Mouse (Mus musculus) lung, adult 18-20 months (tissue): ENCODE results near the gene Foxo1.

ENCODE experiments used
- DNase-seq, 2 experiments: peaks; one replicate each; pipeline ENCODE4 v3.0.0; 2022; ENCODE audit warnings: mixed read lengths in 2 of 2

The Foxo1 gene

DNA sequence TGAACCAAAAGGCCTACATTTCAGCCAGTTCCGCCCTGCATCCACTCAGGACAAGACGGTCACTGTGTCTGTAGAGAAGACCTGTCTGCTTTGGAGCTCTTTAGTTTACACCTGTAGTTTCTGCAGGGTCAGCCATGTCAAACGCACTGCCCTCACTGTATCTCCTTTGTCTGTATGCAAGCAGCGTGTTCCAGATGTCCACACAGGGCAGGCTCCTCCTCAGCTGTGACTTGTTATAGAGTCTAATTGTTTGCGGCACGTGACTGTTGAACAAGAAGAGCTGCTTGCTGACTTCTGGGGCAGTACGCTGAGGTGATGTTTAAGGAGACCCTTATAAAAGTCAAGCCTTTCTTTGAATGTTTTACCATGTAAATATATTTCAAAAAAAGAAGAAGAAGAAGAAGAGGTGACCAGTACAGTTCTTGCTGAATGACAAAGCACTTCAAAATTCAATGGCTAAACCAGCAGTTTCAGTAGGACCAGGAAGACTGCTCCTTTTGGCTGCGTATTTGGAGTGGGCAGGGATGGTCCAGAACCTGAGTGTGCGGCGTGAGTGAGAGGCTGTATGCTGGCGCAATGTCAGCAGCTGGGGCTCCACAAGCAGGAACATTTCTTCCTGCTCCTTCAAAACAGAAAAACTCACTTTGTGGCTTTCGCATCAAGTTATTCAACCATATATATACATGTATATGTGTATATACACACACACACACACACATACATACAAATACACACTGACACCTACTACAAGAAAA is 52.6 kb downstream of the Foxo1 start:
- peak; percentile 33 to 53 for DNase-seq

DNA sequence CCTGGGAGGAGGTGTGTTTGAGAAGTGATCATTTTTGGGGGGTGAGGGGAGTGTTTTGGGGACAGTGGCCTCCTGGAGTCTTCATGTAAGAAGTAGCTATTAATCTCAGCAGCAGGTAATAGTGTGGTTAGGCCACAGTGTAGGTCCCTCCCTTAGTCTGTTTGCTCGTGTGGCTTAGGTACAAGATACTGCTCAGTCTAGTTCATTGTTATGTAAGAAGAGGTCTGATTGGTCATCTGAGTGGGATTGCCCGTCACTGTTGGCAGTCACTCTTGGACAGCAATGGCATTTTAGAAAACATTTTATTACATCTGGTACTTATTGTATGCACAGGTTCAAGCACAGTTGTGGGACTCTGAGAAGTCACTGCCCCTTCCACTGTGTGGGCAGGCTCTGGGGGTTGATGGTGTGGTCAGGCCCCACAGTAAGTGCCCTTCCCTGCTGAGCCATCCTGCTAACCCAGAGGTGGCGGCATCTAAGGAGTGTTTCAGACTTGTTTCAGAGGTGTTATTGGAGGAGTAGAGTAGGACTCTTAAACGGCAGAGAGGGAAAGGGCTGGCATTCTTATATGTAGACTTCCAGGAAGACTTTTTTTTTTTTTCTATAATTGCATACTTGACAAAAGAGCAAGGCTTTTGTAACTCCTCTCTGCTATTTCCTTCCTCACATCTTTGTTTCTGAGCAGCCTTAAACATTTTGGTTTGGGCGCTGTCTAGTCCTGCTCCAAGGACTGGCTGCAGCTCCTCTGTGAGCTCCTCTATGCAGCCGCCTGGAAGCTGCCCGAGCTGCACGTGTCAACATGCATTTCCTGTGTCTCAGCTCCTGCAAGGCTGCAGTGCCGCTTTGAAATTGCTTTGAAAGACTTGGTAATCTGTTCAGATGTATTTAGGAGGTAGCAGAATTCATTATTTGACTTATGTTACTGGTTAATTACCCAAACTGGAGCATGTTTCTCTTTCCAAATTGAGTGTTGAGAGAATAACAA is 54.6 kb downstream of the Foxo1 start:
- peak in 1 of 2 experiments; percentile 37 for DNase-seq

DNA sequence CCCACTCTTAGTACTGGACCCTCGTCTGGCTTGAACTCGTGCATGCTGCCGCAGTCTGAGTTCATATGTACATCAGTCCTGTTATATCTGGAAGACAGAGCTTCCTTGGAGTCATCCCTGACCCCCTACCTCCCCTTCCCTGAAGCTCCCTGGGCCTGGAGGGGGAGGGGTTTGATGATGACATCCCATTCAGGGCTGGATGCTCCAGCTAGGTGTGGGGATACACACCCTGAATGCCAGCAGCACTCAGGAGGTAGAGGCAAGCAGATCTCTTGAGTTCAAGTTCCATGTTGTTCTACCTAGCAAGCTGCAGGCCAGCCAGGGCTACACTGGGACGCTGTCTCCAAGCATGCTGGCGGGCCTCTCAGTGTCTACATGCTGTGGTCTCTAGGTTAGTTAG is 56.9 kb downstream of the Foxo1 start:
- no peak for DNase-seq

DNA sequence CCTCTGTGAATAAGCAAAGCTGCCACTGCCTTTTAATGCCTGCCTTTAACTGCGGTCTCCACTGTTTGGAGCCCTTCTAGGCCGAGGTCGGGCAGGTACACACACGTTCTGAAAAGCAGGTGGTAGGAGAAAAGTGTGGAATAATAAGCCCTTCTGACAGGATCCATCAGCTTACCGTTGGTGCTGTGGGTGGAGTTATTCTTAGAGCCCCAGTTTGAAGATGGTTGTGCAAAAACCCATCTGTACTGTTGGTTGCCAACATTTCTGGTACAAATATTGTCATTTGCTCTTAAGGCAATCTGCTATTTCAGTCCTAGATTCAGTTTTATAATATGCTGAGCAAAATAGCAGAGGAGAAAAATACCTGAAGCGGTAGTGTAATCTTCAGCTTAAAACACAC is 58.6 kb downstream of the Foxo1 start:
- DNase-seq, result no peak

DNA sequence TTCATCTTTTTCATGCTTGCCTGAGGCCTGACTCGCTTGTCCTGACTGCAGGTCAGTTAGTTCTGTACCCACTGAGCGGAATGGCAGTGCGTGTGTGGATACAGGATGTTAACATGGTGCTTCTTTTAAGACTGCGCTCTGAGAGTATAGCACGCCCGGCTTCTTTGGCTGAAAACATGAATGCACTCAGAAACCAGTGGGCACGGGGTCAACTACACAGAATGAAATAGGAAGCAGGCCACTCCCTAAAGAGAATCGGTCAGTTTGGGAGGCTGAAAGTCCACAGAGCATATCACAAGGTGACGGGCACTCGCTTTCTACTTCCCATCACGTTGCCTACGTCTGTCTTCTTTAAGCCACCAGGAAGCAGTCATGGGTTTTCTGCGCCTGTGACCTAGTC is 59.0 kb downstream of the Foxo1 start:
- no peak for DNase-seq

DNA sequence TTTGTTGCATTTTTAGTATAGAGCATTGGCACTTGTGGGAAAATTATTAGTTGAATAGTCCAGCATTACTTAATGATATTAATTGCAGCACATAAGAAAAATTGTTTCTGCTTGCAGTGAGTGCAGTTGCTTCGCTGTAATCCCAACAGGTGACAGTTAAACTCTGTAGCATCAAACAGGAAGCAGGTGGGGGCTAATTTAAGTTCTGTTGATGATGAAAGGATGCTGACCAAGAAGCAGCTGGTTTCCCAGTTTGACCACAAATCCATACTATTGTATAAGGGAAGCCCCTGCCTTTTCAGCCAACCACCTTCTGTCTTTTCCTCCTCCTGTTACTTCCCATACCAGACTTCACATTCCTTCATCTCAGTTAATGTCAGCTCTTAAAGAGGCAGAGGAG is 63.6 kb downstream of the Foxo1 start:
- no peak for DNase-seq

DNA sequence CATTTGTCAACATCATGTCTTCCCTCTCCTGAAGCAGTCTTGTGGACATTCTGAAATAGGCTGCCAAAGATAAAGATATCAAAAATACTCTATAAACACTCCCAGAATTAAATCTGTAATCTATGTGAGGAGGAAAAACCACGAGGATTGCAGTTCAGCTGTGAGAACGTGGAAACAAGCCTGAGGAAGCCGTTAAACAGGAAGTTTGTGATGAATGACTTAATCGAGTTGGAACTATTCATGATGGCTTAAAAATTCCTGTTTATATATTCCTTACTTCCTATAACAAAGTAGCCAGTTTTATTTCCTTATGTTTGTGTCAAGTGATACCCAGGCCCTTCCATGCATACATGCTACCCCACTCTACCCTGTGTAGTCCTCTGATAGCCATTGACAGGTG is 70.6 kb downstream of the Foxo1 start:
- no peak for DNase-seq

DNA sequence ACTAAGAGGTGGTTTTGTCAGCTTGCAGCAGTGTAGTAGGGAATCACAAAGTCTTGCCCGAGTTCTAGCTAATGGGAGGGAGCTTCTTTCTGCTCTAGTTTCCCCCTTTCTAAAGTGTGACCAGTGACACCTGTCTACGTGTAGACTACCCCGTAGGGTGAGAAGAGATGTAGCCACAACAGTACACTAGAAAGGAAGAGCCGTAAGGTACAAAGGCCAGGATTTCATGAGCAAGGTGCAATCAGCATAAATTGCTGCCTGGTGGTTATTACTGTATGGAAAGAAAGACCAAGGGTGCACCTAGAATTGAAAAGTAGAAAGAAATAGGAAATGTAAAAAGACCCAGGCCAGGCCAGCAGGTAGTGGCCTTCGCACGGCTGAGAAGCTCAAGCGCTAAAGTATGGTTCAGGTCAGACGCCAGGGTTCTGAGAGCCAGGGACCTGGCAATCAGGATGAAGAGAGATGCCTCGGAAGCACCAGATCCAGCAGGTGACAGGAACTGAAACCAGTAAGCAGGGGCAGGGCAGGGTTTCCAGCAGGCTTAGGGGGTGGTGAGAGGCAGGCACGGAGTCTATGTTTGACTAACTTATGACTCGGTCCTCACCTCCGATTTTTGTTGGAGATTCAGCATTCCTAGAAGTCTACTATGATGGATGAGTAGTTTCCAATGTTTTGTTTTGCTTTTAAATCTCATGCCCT is 72.3 kb downstream of the Foxo1 start:
- DNase-seq, result no peak

DNA sequence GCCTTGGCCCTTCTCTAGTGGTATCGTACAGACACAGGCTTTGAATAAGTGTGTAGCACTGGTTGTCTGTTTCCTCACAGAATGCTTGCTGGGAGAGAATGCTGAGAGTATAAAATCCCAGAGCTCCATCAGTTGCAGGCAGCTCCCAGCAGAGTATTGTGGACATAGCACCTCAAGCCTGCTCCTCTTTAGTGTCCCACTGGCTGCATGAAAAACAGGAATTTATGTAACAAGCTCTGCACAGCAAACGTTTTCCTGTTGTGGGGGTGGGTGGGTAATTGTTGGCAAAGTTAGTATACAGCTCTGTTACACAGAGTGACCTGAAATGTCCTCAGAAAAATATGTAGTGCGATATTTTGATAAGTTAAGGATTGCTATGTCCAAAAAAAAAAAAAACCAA is 74.1 kb downstream of the Foxo1 start:
- no peak for DNase-seq

DNA sequence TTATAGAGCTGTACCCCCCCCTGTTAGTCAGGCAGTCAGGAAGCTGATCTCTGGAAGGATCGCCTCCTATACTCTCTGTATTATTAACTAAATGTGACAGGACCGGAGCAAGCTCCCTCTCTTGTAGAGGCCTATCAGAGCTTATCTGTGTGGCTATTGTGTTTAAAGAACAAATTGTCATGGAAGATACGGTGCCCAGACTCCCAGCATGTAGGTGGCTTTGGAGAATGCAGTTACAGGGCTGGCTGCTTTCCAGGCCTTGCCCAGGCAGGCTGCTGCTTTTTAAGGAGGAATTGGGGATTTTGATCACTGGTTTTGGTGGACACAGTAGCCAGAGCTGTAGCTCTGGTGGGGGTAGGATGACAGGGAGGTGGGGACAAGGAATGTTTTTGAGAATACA is 74.7 kb downstream of the Foxo1 start:
- peak in 1 of 2 experiments; percentile 35 for DNase-seq

DNA sequence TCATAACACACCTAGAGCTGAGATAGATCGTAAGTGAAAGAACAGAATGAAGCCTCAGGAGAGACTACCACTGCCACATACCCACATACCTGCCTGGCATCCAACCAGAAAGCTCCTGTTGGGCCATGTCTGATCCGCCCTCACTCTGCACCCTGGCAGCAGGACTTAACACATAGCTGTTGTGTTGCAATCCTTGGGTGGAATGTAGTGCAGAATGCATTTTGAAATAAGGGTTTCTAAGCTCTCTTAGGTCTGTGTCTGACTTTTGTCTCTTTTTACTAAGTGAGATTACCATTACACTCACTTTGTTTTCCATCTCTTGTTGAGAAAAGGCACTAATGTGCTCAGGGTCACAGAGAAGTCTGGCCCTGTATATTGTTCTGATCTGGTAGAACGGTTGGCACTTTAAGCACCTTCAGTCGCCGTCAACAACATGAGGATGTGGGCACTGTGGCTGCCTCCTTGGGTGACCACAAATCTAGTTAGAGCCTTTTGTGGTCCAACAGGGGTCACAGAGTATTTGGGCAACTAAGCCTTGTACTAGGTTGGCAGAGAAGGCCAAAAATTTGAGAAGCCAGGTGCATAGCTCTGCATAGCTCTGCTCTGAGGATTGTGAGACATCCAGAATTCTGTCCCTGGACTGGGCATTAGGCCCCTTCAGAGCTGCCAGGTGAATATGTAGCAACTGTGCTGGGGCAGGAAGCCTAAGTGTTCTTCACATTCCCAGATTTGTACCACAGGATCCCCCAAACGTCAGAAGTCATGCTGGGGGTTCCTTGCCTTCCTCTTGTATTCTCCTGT is 75.3 kb downstream of the Foxo1 start:
- peak; percentile 63 to 84 for DNase-seq

DNA sequence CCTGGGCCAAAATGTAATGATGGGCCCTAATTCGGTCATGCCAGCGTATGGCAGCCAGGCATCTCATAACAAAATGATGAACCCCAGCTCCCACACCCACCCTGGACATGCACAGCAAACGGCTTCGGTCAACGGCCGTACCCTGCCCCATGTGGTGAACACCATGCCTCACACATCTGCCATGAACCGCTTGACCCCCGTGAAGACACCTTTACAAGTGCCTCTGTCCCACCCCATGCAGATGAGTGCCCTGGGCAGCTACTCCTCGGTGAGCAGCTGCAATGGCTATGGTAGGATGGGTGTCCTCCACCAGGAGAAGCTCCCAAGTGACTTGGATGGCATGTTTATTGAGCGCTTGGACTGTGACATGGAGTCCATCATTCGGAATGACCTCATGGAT is 77.7 kb downstream of the Foxo1 start:
- DNase-seq, result no peak

DNA sequence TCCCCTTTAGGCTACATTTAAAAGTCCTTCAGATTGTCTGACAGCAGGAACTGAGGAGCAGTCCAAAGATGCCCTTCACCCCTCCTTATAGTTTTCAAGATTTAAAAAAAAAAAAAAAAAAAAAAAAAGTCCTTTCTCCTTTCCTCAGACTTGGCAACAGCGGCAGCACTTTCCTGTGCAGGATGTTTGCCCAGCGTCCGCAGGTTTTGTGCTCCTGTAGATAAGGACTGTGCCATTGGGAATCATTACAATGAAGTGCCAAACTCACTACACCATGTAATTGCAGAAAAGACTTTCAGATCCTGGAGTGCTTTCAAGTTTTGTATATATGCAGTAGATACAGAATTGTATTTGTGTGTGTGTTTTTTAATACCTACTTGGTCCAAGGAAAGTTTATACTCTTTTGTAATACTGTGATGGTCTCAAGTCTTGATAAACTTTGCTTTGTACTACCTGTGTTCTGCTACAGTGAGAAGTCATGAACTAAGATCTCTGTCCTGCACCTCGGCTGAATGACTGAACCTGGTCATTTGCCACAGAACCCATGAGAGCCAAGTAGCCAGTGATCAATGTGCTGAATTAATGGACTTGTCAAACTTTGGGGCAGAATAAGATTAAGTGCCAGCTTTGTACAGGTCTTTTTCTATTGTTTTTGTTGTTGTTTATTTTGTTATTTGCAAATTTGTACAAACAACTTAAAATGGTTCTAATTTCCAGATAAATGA is 79.0 kb downstream of the Foxo1 start:
- DNase-seq, result peak; percentile 67 to 76

DNA sequence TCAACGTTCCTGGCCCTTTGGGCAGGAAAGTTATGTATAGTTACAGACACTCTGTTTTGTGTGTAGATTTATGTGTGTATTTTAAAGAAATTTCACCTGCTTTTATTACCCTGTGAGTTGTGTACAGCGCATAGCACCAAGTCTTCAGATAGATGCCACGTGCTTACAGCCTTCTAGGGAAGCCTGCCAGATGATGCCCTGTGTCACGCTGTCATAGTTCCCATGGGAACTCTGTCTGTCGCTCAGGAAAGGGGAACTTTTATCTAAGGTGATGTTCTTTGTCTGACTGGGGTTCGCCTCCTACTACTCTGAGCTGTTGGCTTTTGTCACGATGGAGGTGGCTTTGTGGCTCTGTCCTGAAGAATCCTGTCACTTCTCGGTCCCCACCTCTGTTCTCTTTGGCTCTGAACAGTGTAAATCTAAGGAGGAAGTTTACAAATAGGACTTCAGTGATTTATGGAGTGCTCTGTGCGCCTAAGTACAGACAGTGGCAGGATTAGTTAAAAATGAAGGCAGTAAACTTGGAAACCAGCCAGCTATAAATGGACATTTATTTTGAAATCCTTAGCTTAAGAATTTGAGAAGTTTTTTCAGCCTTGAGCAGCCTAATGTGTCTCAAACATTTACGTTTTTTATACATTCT is 80.0 kb downstream of the Foxo1 start:
- DNase-seq, result peak in 1 of 2 experiments; percentile 18

DNA sequence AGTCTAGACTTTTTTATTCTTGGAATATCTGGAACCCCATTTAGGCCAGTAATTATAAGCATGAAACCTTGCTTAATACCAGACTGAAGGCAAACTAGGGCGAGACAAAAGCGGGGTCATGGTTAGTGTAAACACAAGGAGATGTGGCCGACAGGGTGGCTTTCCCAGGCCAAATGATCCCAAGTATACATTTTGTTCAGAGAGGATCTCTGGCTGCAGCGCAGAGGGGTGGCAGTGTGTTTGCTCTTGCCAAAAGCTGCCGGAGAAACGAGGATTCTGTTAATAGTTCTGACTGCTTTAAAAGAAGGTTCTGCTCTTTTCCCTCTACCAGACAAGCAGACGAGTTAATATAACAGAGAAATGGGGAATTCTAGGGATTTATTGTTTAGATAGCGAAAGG is 82.5 kb downstream of the Foxo1 start:
- DNase-seq, result no peak

DNA sequence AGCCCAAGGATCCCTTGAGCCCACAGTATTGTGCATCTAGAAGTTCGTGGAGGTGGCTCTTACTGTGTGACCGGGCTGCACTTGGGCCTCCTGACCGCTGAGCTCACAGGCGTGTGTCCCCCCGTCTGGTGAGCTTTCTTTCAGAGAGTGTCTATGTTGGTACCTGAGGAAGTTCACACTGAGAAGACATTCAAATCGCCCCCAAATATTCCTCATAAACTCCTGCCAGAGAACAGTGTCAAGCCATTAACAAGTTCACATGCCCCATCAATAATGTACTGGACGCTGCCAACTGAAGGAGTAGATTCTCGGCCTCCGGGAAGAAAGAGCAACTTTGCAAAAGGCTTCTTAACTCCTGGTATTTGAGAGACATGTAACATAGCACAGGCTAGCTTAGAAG is 83.8 kb downstream of the Foxo1 start:
- DNase-seq, result no peak

DNA sequence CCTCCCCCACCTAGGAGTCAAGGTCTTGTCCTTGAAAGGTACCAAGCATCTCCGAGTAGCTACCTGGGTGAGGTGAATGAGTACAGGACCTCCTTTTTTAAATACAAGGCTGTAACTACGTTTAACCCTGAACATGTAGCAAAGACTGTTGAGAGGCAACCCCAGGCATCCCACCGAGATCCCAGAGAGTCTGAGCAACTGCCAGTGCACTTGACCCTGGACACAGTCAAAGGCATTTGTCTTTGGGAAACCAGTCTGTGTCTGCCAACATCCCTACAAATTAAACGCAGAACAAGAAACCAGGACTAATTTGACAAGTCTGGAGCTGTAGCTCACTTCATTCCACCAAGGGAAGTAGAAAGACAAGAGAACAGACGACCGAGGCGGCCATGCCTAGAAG is 86.1 kb downstream of the Foxo1 start:
- no peak for DNase-seq

DNA sequence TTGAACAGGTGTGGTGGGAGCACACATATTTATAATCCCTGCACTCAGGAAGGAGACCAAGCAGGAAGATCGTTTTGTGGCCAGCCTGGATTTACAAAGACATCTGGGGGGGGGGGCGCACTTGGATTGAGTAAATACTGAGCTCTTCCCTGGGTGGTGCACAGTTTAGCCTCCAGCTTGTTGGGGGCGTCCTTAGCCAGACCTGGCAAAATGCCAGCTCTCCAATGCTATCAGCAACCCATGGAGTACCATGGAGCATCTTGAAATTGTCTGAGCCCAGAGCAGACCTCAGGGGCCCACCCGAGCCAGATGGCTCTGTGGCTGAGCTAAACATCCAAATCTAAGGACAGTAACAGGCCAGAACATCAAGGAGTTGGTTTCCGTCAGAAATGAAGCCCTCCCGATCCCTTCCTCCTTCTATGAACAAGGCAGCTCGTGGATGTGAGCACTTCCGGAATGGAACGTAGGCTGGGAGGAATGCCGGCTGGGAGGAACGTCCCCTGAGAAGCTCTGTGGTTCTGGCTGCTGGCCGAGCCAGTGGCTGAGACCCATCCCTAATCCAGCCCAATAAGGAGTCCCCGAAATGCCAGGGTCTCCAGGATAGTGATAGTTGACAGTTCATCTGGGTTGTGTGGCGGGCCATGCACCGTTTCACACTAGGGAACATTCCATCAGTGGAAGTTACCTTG is 89.3 kb downstream of the Foxo1 start:
- DNase-seq, result no peak

DNA sequence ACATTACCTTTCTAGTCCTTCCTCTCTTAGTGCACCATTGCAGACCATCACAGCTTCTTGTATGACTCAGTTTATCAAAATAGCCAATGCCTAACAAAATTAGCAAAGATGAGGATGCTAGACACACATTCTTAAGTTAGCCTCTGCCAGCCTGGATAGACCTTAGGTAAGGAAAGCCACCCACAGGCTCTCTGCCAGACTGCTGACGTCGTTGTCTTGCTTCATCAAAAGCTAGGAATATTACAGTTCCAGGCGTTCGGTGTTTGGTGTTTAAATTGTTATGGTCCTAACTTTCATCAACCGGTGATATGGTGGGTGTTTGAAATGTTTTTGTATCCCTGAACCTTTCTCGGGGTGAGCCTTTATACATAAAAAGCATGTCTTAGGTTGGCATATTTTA is 96.4 kb downstream of the Foxo1 start:
- no peak for DNase-seq

DNA sequence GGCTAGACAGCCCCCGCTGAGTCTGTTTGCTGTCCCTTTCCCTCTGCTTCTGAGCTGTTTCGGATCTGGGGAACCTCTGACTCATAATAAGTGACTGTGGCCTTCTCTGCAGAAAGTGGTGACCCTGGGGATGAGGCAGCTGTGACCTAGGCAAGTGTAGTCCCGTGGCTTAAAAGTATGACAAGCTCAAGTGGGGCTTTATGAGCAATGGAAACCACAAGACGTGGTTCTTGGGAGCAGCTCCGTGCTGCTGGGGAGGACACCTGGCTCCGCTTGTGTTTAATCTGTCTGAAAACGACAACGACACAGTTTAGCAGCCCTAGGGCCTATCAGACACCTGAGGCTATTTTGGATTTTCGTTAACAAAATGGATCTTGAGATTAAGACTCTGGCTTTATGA is 101.1 kb downstream of the Foxo1 start:
- no peak for DNase-seq
